Mouse (Mus musculus): ENCODE data around the gene Dguok. TPM values are rescaled to one million over a fixed set of nuclear protein-coding genes. Genes with fewer than 3 reads are reported as not detected.

The Dguok gene
- polyA plus RNA-seq, 1 experiment from 2014 or later, result 30.9 TPM

- peaks cover 4% of the 10 kb centered on the region; the same call in 1 of the 2 replicates for H3K36me3 ChIP-seq (ENCODE audit: control insufficient read depth, insufficient read depth)
- no peak for TF ChIP-seq CTCF (IDR thresholded peaks at IDR 0.05; ENCODE audit: low read depth)
- H3K4me3 ChIP-seq (ENCODE audit: low read depth, low read length), result no peak overlapping the region
- no peaks in the 10 kb centered on the region for H3K9me3 ChIP-seq (ENCODE audit: control insufficient read depth)
- WGBS, result 51% methylated on average over 2 of the region's 2 CpGs
- no peak overlapping the region for H3K9ac ChIP-seq (ENCODE audit: low read depth, low read length)
- peaks cover 61% of the 10 kb centered on the region for H3K4me1 ChIP-seq (replicated peaks; ENCODE audit: control insufficient read depth, insufficient read depth, low read length)
- H3K4me2 ChIP-seq (replicated peaks; ENCODE audit: low read depth), result peak overlapping the region; percentile 44
- peak; percentile 58 for ATAC-seq
- H3K27me3 ChIP-seq (replicated peaks; ENCODE audit: control insufficient read depth, insufficient read depth, low read length), result no peaks in the 10 kb centered on the region
- H3K27ac ChIP-seq (ENCODE audit: low read depth, low read length), result peak overlapping the region; percentile 92
Observed at GRCm38 (mm10) chr6:83445796-83446195, 61.0 kb downstream of the Dguok start.

- Histone ChIP-seq H3K9me3 (ENCODE audit: control insufficient read depth) (no peaks in the 10 kb centered on the region), H3K4me3 (ENCODE audit: low read depth, low read length) (no peak overlapping the region), H3K4me2 (replicated peaks; ENCODE audit: low read depth) (peak overlapping the region; percentile 75), H3K9ac (ENCODE audit: low read depth, low read length) (peak overlapping the region; percentile 31; the same call in 1 of the 2 replicates), H3K36me3 (ENCODE audit: control insufficient read depth, insufficient read depth) (peaks cover 4% of the 10 kb centered on the region; the same call in 1 of the 2 replicates), H3K27ac (ENCODE audit: low read depth, low read length) (peak overlapping the region; percentile 92), H3K4me1 (replicated peaks; ENCODE audit: control insufficient read depth, insufficient read depth, low read length) (peaks cover 52% of the 10 kb centered on the region), H3K27me3 (replicated peaks; ENCODE audit: control insufficient read depth, insufficient read depth, low read length) (no peaks in the 10 kb centered on the region)
- no peak for TF ChIP-seq CTCF (IDR thresholded peaks at IDR 0.05; ENCODE audit: low read depth)
- WGBS, result 1% methylated on average over 13 of the region's 13 CpGs
- ATAC-seq, result peak; percentile 78
Observed at GRCm38 (mm10) chr6:83443441-83444340, 63.1 kb downstream of the Dguok start.

- Histone ChIP-seq H3K36me3 (ENCODE audit: control insufficient read depth, insufficient read depth) (peaks cover 9% of the 10 kb centered on the region), H3K9me3 (ENCODE audit: control insufficient read depth) (no peaks in the 10 kb centered on the region), H3K4me3 (ENCODE audit: low read depth, low read length) (peak overlapping the region; percentile 84; the same call in 1 of the 2 replicates), H3K27me3 (replicated peaks; ENCODE audit: control insufficient read depth, insufficient read depth, low read length) (no peaks in the 10 kb centered on the region), H3K27ac (ENCODE audit: low read depth, low read length) (peak overlapping the region; percentile 92), H3K4me2 (replicated peaks; ENCODE audit: low read depth) (peak overlapping the region; percentile 75), H3K4me1 (replicated peaks; ENCODE audit: control insufficient read depth, insufficient read depth, low read length) (peaks cover 52% of the 10 kb centered on the region), H3K9ac (ENCODE audit: low read depth, low read length) (no peak overlapping the region)
- TF ChIP-seq CTCF (IDR thresholded peaks at IDR 0.05; ENCODE audit: low read depth), result no peak
- no peak for ATAC-seq
- 24% methylated on average over 3 of the region's 3 CpGs for WGBS
Observed at GRCm38 (mm10) chr6:83442639-83443038, 64.1 kb downstream of the Dguok start.

GRCm38 (mm10) chr6:83441259-83442061, 65.3 kb downstream of the Dguok start:
- Histone ChIP-seq H3K4me2 (replicated peaks; ENCODE audit: low read depth) (peak overlapping the region; percentile 75), H3K4me3 (ENCODE audit: low read depth, low read length) (peak overlapping the region; percentile 84), H3K9ac (ENCODE audit: low read depth, low read length) (peak overlapping the region; percentile 68), H3K27me3 (replicated peaks; ENCODE audit: control insufficient read depth, insufficient read depth, low read length) (no peaks in the 10 kb centered on the region), H3K4me1 (replicated peaks; ENCODE audit: control insufficient read depth, insufficient read depth, low read length) (peaks cover 41% of the 10 kb centered on the region), H3K36me3 (ENCODE audit: control insufficient read depth, insufficient read depth) (peaks cover 15% of the 10 kb centered on the region), H3K9me3 (ENCODE audit: control insufficient read depth) (no peaks in the 10 kb centered on the region), H3K27ac (ENCODE audit: low read depth, low read length) (peak overlapping the region; percentile 92)
- peak; percentile 81 for ATAC-seq
- WGBS, result under 1% methylated on average over 47 of the region's 48 CpGs
- TF ChIP-seq CTCF (IDR thresholded peaks at IDR 0.05; ENCODE audit: low read depth), result peak; percentile 49

- Histone ChIP-seq H3K36me3 (ENCODE audit: control insufficient read depth, insufficient read depth) (peaks cover 14% of the 10 kb centered on the region), H3K4me3 (ENCODE audit: low read depth, low read length) (peak overlapping the region; percentile 84), H3K27ac (ENCODE audit: low read depth, low read length) (peak overlapping the region; percentile 92), H3K9me3 (ENCODE audit: control insufficient read depth) (no peaks in the 10 kb centered on the region), H3K27me3 (replicated peaks; ENCODE audit: control insufficient read depth, insufficient read depth, low read length) (no peaks in the 10 kb centered on the region), H3K9ac (ENCODE audit: low read depth, low read length) (peak overlapping the region; percentile 68), H3K4me1 (replicated peaks; ENCODE audit: control insufficient read depth, insufficient read depth, low read length) (peaks cover 38% of the 10 kb centered on the region), H3K4me2 (replicated peaks; ENCODE audit: low read depth) (peak overlapping the region; percentile 75)
- ATAC-seq, result no peak
- no peak for TF ChIP-seq CTCF (IDR thresholded peaks at IDR 0.05; ENCODE audit: low read depth)
- 6% methylated on average over 26 of the region's 26 CpGs for WGBS
Observed at GRCm38 (mm10) chr6:83440510-83441258, 66.1 kb downstream of the Dguok start.
